Mouse (Mus musculus) E14TG2a.4 (cell line): ENCODE measurements around the gene Naa40.

Experiments used
- H3K27me3 ChIP-seq: 2 replicates; pipeline ENCODE4 v1.6.1; 2014; ENCODE audit warnings: low read length, control low read depth; ENCODE audit not compliant: insufficient read depth
- H3K36me3 ChIP-seq: 2 replicates; pipeline ENCODE4 v1.6.1; 2014; ENCODE audit warnings: low read length, control low read depth; ENCODE audit not compliant: insufficient read depth
- H3K4me1 ChIP-seq: replicated peaks from 2 replicates; pipeline ENCODE4 v1.6.1; 2014; ENCODE audit warnings: low read depth, low read length, control low read depth
- H3K4me3 ChIP-seq: replicated peaks from 2 replicates; pipeline ENCODE4 v1.5.1; 2014; ENCODE audit warnings: mild to moderate bottlenecking, low read length
- H3K9me3 ChIP-seq: 2 replicates; pipeline ENCODE4 v1.6.1; 2014; ENCODE audit warnings: low read length, control low read depth
- CTCF ChIP-seq: conservative IDR thresholded peaks from 2 replicates; pipeline ENCODE4 v1.5.1; 2014; ENCODE audit warnings: low read length
- NANOG ChIP-seq: IDR thresholded peaks from 2 replicates; pipeline ENCODE4 v1.6.1; 2014; ENCODE audit warnings: borderline replicate concordance, low read length, mixed read lengths
- POU5F1 ChIP-seq: IDR thresholded peaks from 2 replicates; pipeline ENCODE4 v1.6.1; 2014; ENCODE audit warnings: low read length, borderline replicate concordance

Gene Naa40

DNA sequence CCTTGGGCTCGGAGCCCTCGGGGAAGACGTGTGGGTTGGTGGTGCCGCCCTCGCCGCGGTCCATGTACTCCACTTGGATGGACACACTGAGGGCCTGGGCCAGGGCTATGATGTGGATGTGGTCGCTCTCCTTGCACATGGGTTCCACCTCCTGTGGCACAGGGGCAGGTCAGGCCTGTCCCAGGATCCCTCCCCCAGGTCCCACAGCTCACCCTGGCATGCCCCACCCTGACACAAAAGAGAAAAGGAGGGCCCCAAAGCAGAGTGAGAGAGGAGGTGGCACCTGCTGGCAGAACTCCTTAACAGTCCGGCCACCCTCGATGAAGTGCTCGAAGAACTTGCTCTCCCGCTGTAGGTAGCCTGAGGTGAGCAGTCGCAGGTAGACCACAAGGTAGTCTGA, 41.9 kb downstream of the Naa40 start:
- H3K27me3 ChIP-seq = no peaks in the 10 kb centered on the region
- peaks cover 75% of the 10 kb centered on the region for H3K4me1 ChIP-seq
- H3K9me3 ChIP-seq = no peaks in the 10 kb centered on the region
- TF ChIP-seq POU5F1 (no peak), NANOG (no peak), CTCF (no peak)
- peaks cover 70% of the 10 kb centered on the region for H3K36me3 ChIP-seq
- no peak overlapping the region for H3K4me3 ChIP-seq

DNA sequence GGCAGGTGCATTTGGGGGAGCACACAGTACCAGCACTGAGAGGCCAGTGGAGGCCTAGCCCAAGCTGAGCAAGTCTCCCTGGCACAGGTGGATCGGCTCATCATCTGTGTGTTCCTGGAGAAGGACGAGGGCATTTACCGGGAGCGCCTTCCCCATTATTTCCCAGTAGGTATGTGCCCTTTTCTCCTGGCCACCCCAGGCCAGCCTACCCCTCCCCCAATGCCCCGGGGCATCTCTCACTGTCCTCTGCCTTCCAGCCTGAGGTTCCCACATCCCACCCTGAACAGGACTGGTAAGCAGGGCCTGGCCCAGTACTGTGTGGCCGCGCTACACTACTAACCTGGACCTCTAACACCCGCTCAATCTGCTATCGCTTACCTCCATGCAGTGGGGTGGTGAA, 43.5 kb downstream of the Naa40 start:
- no peak for TF ChIP-seq CTCF
- TF ChIP-seq NANOG = no peak
- TF ChIP-seq POU5F1 = no peak
- H3K36me3 ChIP-seq = peaks cover 54% of the 10 kb centered on the region
- H3K4me3 ChIP-seq = no peak overlapping the region
- no peaks in the 10 kb centered on the region for H3K9me3 ChIP-seq
- peaks cover 10% of the 10 kb centered on the region for H3K27me3 ChIP-seq
- H3K4me1 ChIP-seq = peaks cover 58% of the 10 kb centered on the region

DNA sequence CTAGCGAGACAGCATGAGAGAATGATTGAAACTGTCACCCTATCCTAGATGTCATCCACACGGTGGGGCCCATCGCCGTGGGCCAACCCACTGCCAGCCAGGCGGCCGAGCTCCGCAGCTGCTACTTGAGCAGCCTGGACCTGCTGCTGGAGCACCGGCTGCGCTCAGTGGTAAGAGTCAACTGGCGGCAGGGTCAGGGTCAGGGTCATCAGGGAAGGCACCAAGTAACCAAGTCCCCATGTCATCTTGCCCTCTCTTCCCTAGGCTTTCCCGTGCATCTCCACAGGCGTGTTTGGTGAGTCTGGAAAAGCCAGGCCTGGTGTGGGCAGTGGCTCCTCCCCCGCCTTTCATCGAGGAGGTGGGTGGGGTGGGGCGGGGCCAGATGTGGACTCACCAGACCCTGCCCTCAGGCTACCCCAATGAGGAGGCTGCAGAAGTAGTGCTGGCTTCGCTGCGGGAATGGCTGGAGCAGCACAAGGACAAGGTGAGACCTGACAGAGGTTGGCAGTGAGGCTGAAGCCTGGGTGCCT, 44.2 kb downstream of the Naa40 start:
- H3K4me3 ChIP-seq = peak overlapping the region; percentile 46
- H3K27me3 ChIP-seq = peaks cover 10% of the 10 kb centered on the region
- no peaks in the 10 kb centered on the region for H3K9me3 ChIP-seq
- peaks cover 61% of the 10 kb centered on the region for H3K4me1 ChIP-seq
- TF ChIP-seq POU5F1 (no peak), CTCF (no peak), NANOG (no peak)
- peaks cover 49% of the 10 kb centered on the region for H3K36me3 ChIP-seq

DNA sequence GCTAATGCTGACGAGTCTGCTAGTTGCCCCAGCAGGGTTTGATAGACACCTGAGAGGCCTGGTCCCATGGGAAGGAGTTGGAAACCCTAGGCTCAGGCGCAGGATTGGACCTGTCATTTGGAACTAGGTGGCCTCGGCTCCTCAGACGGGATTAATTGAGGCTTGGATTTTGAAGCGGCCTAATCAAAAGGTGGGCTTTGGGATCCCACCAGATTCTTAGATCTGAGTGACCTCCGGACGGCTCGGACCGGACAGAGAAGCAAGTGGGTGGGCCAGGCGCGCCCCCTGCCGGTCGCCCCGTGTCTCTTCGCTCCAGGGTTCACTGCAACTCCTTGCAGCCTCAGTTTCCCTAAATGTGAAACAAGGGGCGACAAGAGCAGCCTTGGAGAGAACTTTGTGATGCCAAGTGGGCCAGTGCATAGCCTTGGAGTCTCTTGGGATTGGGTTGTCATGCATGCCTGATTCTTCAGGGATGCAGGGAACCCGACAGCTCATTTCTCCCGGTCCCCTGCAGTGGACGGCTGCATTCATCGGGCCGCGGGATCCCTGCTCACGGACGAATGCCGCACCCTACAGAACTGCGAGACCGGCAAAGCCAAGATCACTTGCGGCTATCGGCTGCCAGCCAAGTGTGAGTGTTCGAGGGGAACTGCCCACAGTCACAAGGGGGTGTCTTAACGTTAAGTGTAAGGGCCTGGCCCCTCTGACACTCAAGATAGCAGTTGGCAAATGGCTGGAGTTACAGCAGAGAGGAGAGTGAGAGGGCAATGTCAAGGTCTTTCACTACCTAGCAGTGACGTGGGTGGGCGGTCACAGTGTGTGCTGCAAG, 44.9 kb downstream of the Naa40 start:
- no peaks in the 10 kb centered on the region for H3K9me3 ChIP-seq
- TF ChIP-seq POU5F1 (no peak), CTCF (peak; percentile 73), NANOG (no peak)
- H3K4me1 ChIP-seq = peaks cover 60% of the 10 kb centered on the region
- H3K27me3 ChIP-seq = peaks cover 10% of the 10 kb centered on the region
- peaks cover 42% of the 10 kb centered on the region for H3K36me3 ChIP-seq
- peak overlapping the region; percentile 46 for H3K4me3 ChIP-seq

DNA sequence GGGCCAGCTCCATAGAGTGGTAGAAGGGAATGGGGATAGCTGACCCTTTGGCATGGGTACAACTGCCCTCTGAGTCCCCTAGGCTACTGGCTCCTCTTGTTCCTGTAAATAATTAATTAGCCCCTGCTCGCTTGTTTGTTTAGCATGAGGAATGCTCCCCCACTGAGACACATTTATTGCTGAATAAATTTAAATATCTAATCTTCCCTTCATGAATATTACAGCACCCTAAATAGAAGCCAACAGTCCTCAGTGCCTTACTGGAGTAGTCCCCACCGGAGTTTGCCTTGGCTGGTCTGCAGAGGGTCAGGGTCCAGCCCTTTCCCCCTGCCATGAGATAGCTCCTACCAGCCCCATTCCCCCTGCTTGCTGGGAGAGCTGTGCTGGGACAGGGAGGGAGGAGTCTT, 48.4 kb downstream of the Naa40 start:
- no peaks in the 10 kb centered on the region for H3K9me3 ChIP-seq

DNA sequence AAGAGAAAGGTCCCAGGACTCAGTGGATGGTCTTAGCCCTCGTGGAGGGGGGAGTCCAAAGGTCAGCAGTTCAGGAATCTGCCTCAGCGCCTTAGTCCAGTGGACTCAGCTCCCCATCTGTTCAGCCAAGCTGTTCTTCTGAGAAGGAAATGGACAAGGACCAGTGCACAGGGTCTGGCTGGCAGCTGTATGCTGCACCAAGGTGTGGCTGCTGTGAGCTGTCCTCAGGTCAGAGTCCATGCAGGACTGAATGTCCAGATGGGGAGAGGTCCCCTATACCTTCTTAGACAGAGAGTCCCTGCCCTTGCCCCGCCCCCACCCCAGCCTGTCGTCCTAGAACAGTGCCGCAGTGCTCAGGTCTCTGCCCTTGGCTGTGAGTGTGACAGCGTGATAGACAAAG, 49.3 kb downstream of the Naa40 start:
- TF ChIP-seq NANOG (no peak), POU5F1 (no peak), CTCF (no peak)
- no peak overlapping the region for H3K4me3 ChIP-seq
- no peaks in the 10 kb centered on the region for H3K36me3 ChIP-seq
- no peaks in the 10 kb centered on the region for H3K9me3 ChIP-seq
- peaks cover 56% of the 10 kb centered on the region for H3K4me1 ChIP-seq
- peaks cover 25% of the 10 kb centered on the region for H3K27me3 ChIP-seq

More for the DNA sequence above, 48.4 kb downstream of the Naa40 start:
- Histone ChIP-seq H3K4me1 (peaks cover 56% of the 10 kb centered on the region), H3K27me3 (peaks cover 21% of the 10 kb centered on the region), H3K4me3 (no peak overlapping the region), H3K36me3 (peaks cover 6% of the 10 kb centered on the region)
- no peak for TF ChIP-seq NANOG
- TF ChIP-seq POU5F1 = no peak
- TF ChIP-seq CTCF = no peak

DNA sequence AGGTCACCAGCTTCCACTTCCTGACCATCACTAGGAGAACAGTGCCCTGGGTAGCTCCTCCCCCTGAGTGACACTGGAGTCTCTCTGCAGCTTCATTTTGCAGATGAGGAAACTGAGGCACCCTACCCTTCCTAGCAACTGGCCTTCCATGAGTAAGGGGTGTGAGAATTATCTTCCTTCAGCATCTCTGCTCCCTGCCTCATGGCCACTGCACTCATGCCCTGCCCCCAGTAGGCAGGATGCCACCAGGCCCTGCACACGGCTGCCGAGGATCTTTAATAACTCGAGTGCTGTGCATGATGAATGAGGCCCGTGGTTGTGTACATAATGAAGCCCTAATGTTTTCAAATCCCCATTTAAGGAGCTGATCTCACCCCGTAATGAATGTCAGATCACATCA, 50.0 kb downstream of the Naa40 start:
- Histone ChIP-seq H3K4me3 (no peak overlapping the region), H3K9me3 (no peaks in the 10 kb centered on the region), H3K4me1 (peaks cover 56% of the 10 kb centered on the region), H3K36me3 (no peaks in the 10 kb centered on the region), H3K27me3 (peaks cover 31% of the 10 kb centered on the region)
- no peak for TF ChIP-seq POU5F1
- no peak for TF ChIP-seq NANOG
- TF ChIP-seq CTCF = no peak

DNA sequence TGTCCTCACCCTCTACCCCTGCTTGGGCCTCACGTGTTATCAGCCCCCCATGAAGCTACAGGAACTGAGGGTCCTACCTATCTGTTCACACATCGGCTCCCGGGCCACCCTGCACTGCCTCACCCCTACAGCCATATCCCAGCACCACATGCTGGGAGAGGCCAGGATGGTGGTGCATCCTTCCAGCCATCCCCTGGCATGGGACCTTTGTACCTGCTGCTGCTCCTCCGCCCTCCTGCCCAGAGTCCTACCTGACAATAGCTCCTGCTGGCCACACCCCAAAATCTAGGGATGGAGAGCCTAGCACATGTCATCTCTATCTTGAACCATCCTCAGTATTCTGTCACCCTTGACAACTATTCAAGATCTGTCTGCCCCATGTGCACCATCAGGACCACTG, 52.0 kb downstream of the Naa40 start:
- Histone ChIP-seq H3K36me3 (no peaks in the 10 kb centered on the region), H3K4me1 (peaks cover 62% of the 10 kb centered on the region), H3K9me3 (no peaks in the 10 kb centered on the region), H3K4me3 (peak overlapping the region; percentile 39; the same call in 1 of the 2 replicates), H3K27me3 (peaks cover 49% of the 10 kb centered on the region)
- no peak for TF ChIP-seq NANOG
- no peak for TF ChIP-seq POU5F1
- TF ChIP-seq CTCF = no peak

DNA sequence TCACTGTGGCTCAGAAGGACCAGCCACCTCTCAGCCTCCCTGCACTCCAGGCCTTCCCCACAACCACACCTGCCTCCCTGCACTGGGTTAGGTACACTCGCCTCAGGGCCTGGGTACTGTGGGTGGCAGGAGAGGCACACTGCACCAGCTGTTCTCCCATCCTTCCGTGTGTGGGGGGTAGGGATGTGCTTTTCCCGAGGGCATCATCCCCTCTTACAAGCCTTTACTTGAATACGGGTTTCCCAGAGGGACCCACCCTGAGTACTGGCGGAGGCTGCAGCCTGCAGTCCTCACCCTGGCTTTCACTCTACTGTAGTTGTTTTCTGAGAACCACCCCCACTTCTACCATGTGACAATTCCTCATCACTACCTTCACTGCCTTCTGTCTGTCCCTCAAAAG, 53.8 kb downstream of the Naa40 start:
- Histone ChIP-seq H3K9me3 (no peaks in the 10 kb centered on the region), H3K4me3 (0 out of 2 replicates have a peak overlapping the region, but pooled peaks have one; percentile 10), H3K36me3 (no peaks in the 10 kb centered on the region), H3K27me3 (peaks cover 53% of the 10 kb centered on the region), H3K4me1 (peaks cover 74% of the 10 kb centered on the region)
- TF ChIP-seq POU5F1 (no peak), CTCF (no peak)
